Mouse (Mus musculus) ES-E14 (cell line): ENCODE data around the gene Fam81b.

ENCODE experiments used
- MAFK ChIP-seq: IDR thresholded peaks from 2 replicates; pipeline ENCODE4 v1.6.1; 2014; ENCODE audit warnings: mild to moderate bottlenecking, low read depth, low read length, inconsistent platforms; ENCODE audit not compliant: insufficient read depth
- ZC3H11A ChIP-seq: IDR thresholded peaks from 2 replicates; pipeline ENCODE4 v1.6.1; 2012; ENCODE audit warnings: low read depth, mild to moderate bottlenecking, inconsistent platforms, low read length, borderline replicate concordance
- ZNF384 ChIP-seq: IDR thresholded peaks from 2 replicates; pipeline ENCODE4 v1.6.1; 2012; ENCODE audit warnings: low read depth, low read length, inconsistent platforms

- no peak for TF ChIP-seq MAFK
- TF ChIP-seq ZC3H11A: no peak
- TF ChIP-seq ZNF384: no peak
These were observed 115.7 kb downstream of the Fam81b start for GRCm38 (mm10) chr13:76189190-76189589.
